Mouse (Mus musculus) G1E (cell line): ENCODE measurements around the gene Apol10a.
"Not testable (repeated sequence)": the region's sequence is repeated elsewhere in the genome, so short reads cannot be mapped to it uniquely, and the experiment has no call there.

Experiments
- CTCF ChIP-seq: IDR thresholded peaks from 2 replicates; pipeline ENCODE4 v1.5.1; 2012; ENCODE audit warnings: low read depth, low read length, inconsistent platforms, mixed read lengths
- GATA1 ChIP-seq: IDR thresholded peaks from 2 replicates; pipeline ENCODE4 v1.6.1; 2012; ENCODE audit warnings: borderline replicate concordance, low read length, inconsistent platforms, mixed read lengths
- POLR2AphosphoS5 ChIP-seq: IDR thresholded peaks from 2 replicates; pipeline ENCODE4 v1.6.1; 2012; ENCODE audit warnings: low read depth, low read length, inconsistent platforms; ENCODE audit not compliant: insufficient replicate concordance

DNA sequence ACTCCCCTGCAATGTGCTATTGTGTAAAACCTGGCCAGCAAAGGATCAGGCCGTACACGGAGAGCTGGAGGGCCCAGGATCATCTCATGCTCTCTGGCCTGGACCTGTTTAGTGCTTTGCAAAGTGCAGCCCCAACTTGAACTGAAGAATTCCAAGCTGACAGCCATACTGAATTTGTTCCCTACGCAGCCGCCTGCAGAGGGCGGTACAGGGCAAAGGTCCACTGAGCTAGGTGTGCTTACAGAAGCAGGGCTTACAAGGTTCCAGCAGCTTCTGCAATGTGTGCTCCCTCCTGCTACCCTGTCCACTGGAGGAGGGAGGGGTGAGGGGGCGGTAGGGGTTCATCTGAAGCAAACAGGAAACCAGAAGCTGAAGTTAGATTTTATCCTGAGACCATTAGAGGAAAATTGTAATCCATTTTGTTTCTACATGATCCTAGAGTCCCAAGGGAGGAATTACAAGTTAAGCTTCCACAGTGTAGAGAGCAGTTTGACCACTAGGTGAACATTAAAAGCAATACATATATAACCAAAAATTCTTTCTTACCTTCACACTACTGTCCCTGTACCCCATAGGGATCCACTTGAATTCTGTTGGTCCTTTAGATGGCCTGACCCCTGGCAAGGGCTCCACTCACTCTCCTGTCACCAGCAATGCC is 46.5 kb downstream of the Apol10a start:
- TF ChIP-seq POLR2AphosphoS5, CTCF, GATA1: not testable (repeated sequence)
